Mouse (Mus musculus) heart, embryonic 15.5 days (tissue): ENCODE results near the gene Brip1. TPM values are rescaled to one million over a fixed set of nuclear protein-coding genes. Genes with fewer than 3 reads are reported as not detected.
"Not testable (repeated sequence)": the region's sequence is repeated elsewhere in the genome, so short reads cannot be mapped to it uniquely, and the experiment has no call there.

Source experiments
- ATAC-seq: fragments of 200-750 bp; cut with Nextera tagmentation; replicated peaks from 2 replicates; pipeline ENCODE4 v1.8.0; 2017; ENCODE audit warnings: low read depth, moderate TSS enrichment; ENCODE audit not compliant: insufficient number of reproducible peaks, insufficient read depth, low FRiP score
- H3K27ac ChIP-seq: fragments of 300-500 bp; sonication (generic); 2 replicates; pipeline ENCODE4 v1.5.1; 2015; ENCODE audit warnings: mild to moderate bottlenecking, inconsistent platforms
- H3K27me3 ChIP-seq: fragments of 300-500 bp; sonication (generic); 2 replicates; pipeline ENCODE4 v1.6.1; 2015; ENCODE audit warnings: inconsistent platforms
- H3K36me3 ChIP-seq: fragments of 300-500 bp; sonication (generic); 2 replicates; pipeline ENCODE4 v1.6.1; 2015; ENCODE audit warnings: mild to moderate bottlenecking, inconsistent platforms
- H3K4me1 ChIP-seq: fragments of 300-500 bp; sonication (generic); replicated peaks from 2 replicates; pipeline ENCODE4 v1.6.1; 2015; ENCODE audit warnings: inconsistent platforms
- H3K4me2 ChIP-seq: fragments of 300-500 bp; sonication (generic); 2 replicates; pipeline ENCODE4 v1.6.1; 2015; ENCODE audit warnings: inconsistent platforms, mild to moderate bottlenecking, moderate library complexity
- H3K4me3 ChIP-seq: fragments of 300-500 bp; sonication (generic); 2 replicates; pipeline ENCODE4 v1.5.1; 2015; ENCODE audit warnings: mild to moderate bottlenecking, inconsistent platforms
- H3K9ac ChIP-seq: fragments of 300-500 bp; sonication (generic); 2 replicates; pipeline ENCODE4 v1.6.1; 2015; ENCODE audit warnings: mild to moderate bottlenecking, inconsistent platforms
- H3K9me3 ChIP-seq: fragments of 300-500 bp; sonication (generic); replicated peaks from 2 replicates; pipeline ENCODE4 v1.6.1; 2016; ENCODE audit warnings: inconsistent platforms
- WGBS: fragments of 180-500 bp; shearing (Covaris S2); methylation state at CpG from one replicate; pipeline ENCODE4 v1.1.7; 2015; ENCODE audit warnings: mixed read lengths; 5-methylcytosine and 5-hydroxymethylcytosine counted together
- polyA plus RNA-seq: library from polyadenylated mRNA; unstranded; fragments of >200 nt; fragmentation: Nextera tagmentation; extraction: Ambion mirVana; gene quantifications from 2 replicates; pipeline ENCODE4 v1.2.1, GENCODE M21; 2015

Brip1 gene
- polyA plus RNA-seq, 1 experiment from 2014 or later = 3.4 TPM

DNA sequence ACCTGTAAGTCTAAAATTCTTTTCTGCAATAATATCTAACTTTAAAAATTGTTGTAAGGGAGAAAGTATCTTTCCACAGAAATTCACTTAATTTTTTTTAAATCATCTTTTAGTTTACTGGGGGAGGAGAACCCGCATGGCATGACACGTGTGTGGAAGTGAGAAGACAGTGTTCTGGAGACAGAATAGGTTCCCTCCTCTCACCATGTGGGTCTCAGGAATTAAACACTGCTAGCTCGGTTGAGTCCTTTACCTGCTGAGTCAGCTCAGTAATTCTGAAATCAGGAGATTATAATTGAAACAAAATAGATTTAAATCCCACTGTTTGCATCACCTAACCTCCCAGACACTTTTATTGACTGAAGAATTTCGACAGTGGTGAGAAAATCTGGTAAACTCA lies 1.3 kb downstream of the Brip1 start:
- peak overlapping the region; percentile 62 for H3K4me2 ChIP-seq
- no peak overlapping the region for H3K27ac ChIP-seq
- peak overlapping the region; percentile 68 for H3K4me3 ChIP-seq
- no peaks in the 10 kb centered on the region for H3K9me3 ChIP-seq
- no peaks in the 10 kb centered on the region for H3K27me3 ChIP-seq
- H3K9ac ChIP-seq = no peak overlapping the region
- peaks cover 15% of the 10 kb centered on the region for H3K4me1 ChIP-seq
- 47% methylated on average over 4 of the region's 4 CpGs for WGBS
- ATAC-seq = no peak
- H3K36me3 ChIP-seq = peaks cover 17% of the 10 kb centered on the region

DNA sequence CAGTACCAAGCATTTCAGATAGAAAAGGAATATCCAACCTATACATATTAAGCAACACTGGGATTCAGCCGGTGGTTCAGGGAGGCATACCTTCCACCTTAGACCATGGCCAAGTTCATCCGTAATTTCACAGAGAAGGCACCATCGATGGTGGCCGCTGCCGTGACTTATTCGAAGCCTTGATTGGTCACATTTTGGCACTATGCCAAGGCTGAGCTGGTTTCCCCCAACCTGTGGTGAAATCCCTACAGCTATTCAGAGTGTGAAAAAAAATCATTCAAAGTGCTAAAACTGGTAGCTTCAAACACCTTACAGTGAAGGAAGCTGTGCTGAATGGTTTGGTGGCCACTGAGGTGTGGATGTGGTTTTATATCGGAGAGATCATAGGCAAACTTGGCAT lies 15.8 kb downstream of the Brip1 start:
- H3K4me3 ChIP-seq, H3K4me1 ChIP-seq, H3K36me3 ChIP-seq, H3K9me3 ChIP-seq, ATAC-seq, H3K27ac ChIP-seq, H3K9ac ChIP-seq, H3K4me2 ChIP-seq, H3K27me3 ChIP-seq: not testable (repeated sequence)
- 82% methylated on average over 7 of the region's 7 CpGs for WGBS

- H3K4me3 ChIP-seq = no peak overlapping the region
- H3K27me3 ChIP-seq = no peaks in the 10 kb centered on the region
- H3K4me1 ChIP-seq = no peaks in the 10 kb centered on the region
- H3K27ac ChIP-seq = no peak overlapping the region
- no peak overlapping the region for H3K9ac ChIP-seq
- H3K4me2 ChIP-seq = no peak overlapping the region
- no peaks in the 10 kb centered on the region for H3K36me3 ChIP-seq
- ATAC-seq = no peak
- no peaks in the 10 kb centered on the region for H3K9me3 ChIP-seq
- 69% methylated on average over 3 of the region's 3 CpGs for WGBS
Measured at GRCm38 (mm10) chr11:86175833-86176232, 25.2 kb downstream of the Brip1 start.

- Histone ChIP-seq H3K9ac (no peak overlapping the region), H3K9me3 (no peaks in the 10 kb centered on the region), H3K36me3 (no peaks in the 10 kb centered on the region), H3K27ac (no peak overlapping the region), H3K4me3 (no peak overlapping the region), H3K27me3 (no peaks in the 10 kb centered on the region), H3K4me1 (no peaks in the 10 kb centered on the region), H3K4me2 (no peak overlapping the region)
- ATAC-seq = no peak
- 46% methylated on average over 2 of the region's 2 CpGs for WGBS
Measured at GRCm38 (mm10) chr11:86174173-86174572, 26.8 kb downstream of the Brip1 start.

- no peaks in the 10 kb centered on the region for H3K36me3 ChIP-seq
- ATAC-seq = no peak
- H3K27me3 ChIP-seq = no peaks in the 10 kb centered on the region
- H3K27ac ChIP-seq = no peak overlapping the region
- H3K9me3 ChIP-seq = no peaks in the 10 kb centered on the region
- no peak overlapping the region for H3K4me3 ChIP-seq
- 71% methylated on average over 2 of the region's 2 CpGs for WGBS
- no peaks in the 10 kb centered on the region for H3K4me1 ChIP-seq
- H3K9ac ChIP-seq = no peak overlapping the region
- H3K4me2 ChIP-seq = no peak overlapping the region
Measured at GRCm38 (mm10) chr11:86170743-86171142, 30.2 kb downstream of the Brip1 start.

- no peak for ATAC-seq
- Histone ChIP-seq H3K27ac (no peak overlapping the region), H3K27me3 (no peaks in the 10 kb centered on the region), H3K9ac (no peak overlapping the region), H3K4me3 (no peak overlapping the region), H3K4me2 (no peak overlapping the region), H3K4me1 (no peaks in the 10 kb centered on the region), H3K9me3 (no peaks in the 10 kb centered on the region), H3K36me3 (no peaks in the 10 kb centered on the region)
- 71% methylated on average over 2 of the region's 2 CpGs for WGBS
Measured at GRCm38 (mm10) chr11:86160251-86160650, 40.7 kb downstream of the Brip1 start.

DNA sequence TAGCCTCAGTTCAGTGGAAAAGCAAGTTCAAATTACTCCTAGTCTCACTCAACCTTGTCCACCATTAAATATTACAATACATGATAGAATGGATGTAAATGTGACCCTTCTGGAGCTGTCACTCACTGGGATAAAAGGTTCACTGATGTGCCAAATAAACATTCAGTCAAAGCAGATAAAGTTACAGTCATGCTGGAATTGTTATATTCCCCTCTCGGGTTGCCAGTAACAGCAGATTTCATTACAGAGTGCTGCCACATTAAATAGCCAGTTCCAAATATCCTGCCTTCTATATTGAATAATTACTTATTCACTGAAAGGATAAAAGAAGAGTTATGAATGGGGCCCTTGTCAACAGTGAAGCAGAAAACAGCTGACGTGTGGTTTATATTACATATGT lies 42.0 kb downstream of the Brip1 start:
- Histone ChIP-seq H3K27me3 (no peaks in the 10 kb centered on the region), H3K4me1 (no peaks in the 10 kb centered on the region), H3K4me3 (no peak overlapping the region), H3K9ac (no peak overlapping the region), H3K27ac (no peak overlapping the region), H3K9me3 (no peaks in the 10 kb centered on the region), H3K4me2 (no peak overlapping the region), H3K36me3 (no peaks in the 10 kb centered on the region)
- no peak for ATAC-seq
- WGBS = 66% methylated on average over 2 of the region's 2 CpGs

DNA sequence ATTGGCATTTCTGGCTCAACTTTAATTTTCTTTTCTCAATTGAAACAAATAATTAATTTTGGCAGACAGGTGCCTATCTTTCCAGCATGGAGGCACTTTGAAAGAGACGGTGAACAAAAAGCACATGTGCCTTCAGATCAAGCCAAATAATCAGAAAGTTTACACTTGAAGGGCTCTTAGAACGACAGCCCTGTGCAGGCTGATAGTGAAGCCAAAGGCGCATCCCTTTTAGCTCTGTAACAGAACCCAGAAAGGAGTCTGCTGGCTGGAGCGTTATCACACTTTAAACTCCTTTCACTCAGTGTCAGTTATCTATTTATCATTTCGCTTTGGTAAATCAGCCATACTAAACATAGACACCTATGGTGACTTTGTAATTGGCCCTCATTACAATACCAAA lies 45.4 kb downstream of the Brip1 start:
- no peak overlapping the region for H3K9ac ChIP-seq
- H3K36me3 ChIP-seq = no peaks in the 10 kb centered on the region
- ATAC-seq = no peak
- H3K4me2 ChIP-seq = no peak overlapping the region
- H3K27me3 ChIP-seq = no peaks in the 10 kb centered on the region
- H3K27ac ChIP-seq = no peak overlapping the region
- no peaks in the 10 kb centered on the region for H3K4me1 ChIP-seq
- WGBS = 61% methylated on average over 5 of the region's 5 CpGs
- no peak overlapping the region for H3K4me3 ChIP-seq
- no peaks in the 10 kb centered on the region for H3K9me3 ChIP-seq

DNA sequence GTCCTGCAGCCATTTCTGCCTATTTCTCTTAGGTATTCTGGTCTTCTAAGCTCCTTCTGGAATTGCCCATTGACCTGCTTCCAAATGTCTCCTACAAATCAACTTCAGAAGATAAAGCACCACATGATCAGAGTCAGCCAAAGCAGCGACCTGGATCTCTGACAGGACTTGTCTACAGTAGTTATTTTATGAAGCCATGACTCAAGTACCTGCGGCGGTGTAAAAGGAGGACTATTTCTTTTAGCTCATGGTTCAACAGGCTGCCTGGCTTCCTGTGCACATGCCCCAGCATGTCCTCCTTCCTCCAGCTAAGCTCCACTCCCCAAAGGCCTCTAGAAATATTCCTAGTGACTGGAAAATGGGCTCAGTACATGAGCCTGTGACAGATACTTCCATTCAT lies 69.7 kb downstream of the Brip1 start:
- H3K27ac ChIP-seq = no peak overlapping the region
- 42% methylated on average over 3 of the region's 3 CpGs for WGBS
- H3K9ac ChIP-seq = no peak overlapping the region
- H3K36me3 ChIP-seq = no peaks in the 10 kb centered on the region; the same call in 1 of the 2 replicates
- no peak overlapping the region for H3K4me2 ChIP-seq
- no peak for ATAC-seq
- no peaks in the 10 kb centered on the region for H3K9me3 ChIP-seq
- no peak overlapping the region for H3K4me3 ChIP-seq
- 0 out of 2 replicates have a peak, but pooled peaks cover 6% of the 10 kb centered on the region for H3K4me1 ChIP-seq
- H3K27me3 ChIP-seq = no peaks in the 10 kb centered on the region

GRCm38 (mm10) chr11:86117078-86117869 lies 83.7 kb downstream of the Brip1 start:
- Histone ChIP-seq H3K27ac (no peak overlapping the region), H3K4me1 (no peaks in the 10 kb centered on the region), H3K9me3 (no peaks in the 10 kb centered on the region), H3K36me3 (no peaks in the 10 kb centered on the region), H3K9ac (no peak overlapping the region), H3K4me2 (no peak overlapping the region), H3K27me3 (no peaks in the 10 kb centered on the region), H3K4me3 (no peak overlapping the region)
- ATAC-seq = no peak
- WGBS = 75% methylated on average over 7 of the region's 7 CpGs

DNA sequence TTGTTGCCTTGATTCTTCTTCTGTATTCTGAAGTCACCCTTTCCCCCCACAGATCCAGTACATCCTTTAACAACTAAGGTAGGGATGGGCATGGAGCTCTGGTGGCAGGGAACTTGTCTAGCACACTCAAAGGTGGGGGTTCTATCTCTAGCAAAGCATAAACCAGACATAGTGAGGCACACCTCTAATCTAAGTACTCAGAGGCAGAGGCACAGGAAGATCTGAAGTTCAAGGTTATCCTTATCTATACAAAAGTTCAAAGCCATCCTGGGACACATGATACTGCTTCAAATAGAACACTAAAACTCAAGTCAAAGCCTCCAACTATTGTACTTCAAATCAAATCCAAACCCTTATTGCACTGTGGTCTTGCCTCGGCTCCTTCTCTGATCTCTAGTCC lies 85.0 kb downstream of the Brip1 start:
- Histone ChIP-seq H3K4me2 (no peak overlapping the region), H3K4me3 (no peak overlapping the region), H3K27ac (no peak overlapping the region), H3K9ac (no peak overlapping the region), H3K27me3 (no peaks in the 10 kb centered on the region), H3K9me3 (no peaks in the 10 kb centered on the region), H3K4me1 (no peaks in the 10 kb centered on the region), H3K36me3 (no peaks in the 10 kb centered on the region)
- ATAC-seq = no peak
- WGBS = 88% methylated on average over 1 of the region's 1 CpGs

GRCm38 (mm10) chr11:86107276-86107675 lies 93.7 kb downstream of the Brip1 start:
- H3K4me2 ChIP-seq = no peak overlapping the region
- no peaks in the 10 kb centered on the region for H3K9me3 ChIP-seq
- 85% methylated on average over 4 of the region's 4 CpGs for WGBS
- H3K27ac ChIP-seq = no peak overlapping the region
- no peaks in the 10 kb centered on the region for H3K27me3 ChIP-seq
- no peaks in the 10 kb centered on the region for H3K4me1 ChIP-seq
- 0 out of 2 replicates have a peak, but pooled peaks cover 3% of the 10 kb centered on the region for H3K36me3 ChIP-seq
- ATAC-seq = no peak
- no peak overlapping the region for H3K4me3 ChIP-seq
- no peak overlapping the region for H3K9ac ChIP-seq
